Mouse (Mus musculus) frontal cortex, adult (tissue): ENCODE results near the gene Amh.

Experiments
- ATAC-seq: cut with Nextera tagmentation; 2 replicates; pipeline ENCODE4 v1.9.2; 2017; ENCODE audit warnings: mild to moderate bottlenecking, moderate library complexity, mixed read lengths; ENCODE audit not compliant: low TSS enrichment

Amh gene

GRCm38 (mm10) chr10:80856908-80857307 is 51.9 kb downstream of the Amh start:
- no peak for ATAC-seq
